Mouse (Mus musculus): ENCODE measurements around the gene Htr1f. TPM values are rescaled to one million over a fixed set of nuclear protein-coding genes. Genes with fewer than 3 reads are reported as not detected.

The Htr1f gene
- polyA plus RNA-seq, 1 experiment from 2014 or later = 0.28 TPM

- Histone ChIP-seq H3K27me3 (replicated peaks) (no peaks in the 10 kb centered on the region), H3K9ac (no peak overlapping the region), H3K4me2 (replicated peaks) (no peak overlapping the region), H3K4me3 (no peak overlapping the region), H3K9me3 (no peaks in the 10 kb centered on the region), H3K36me3 (no peaks in the 10 kb centered on the region), H3K4me1 (no peaks in the 10 kb centered on the region), H3K27ac (no peak overlapping the region)
- WGBS = 95% methylated on average over 1 of the region's 1 CpGs
- no peak for ATAC-seq (ENCODE audit: low FRiP score, low read depth)
These were observed 86.9 kb downstream of the Htr1f start for GRCm38 (mm10) chr16:65018710-65019109.

GRCm38 (mm10) chr16:65018134-65018533, 87.5 kb downstream of the Htr1f start:
- H3K9me3 ChIP-seq = no peaks in the 10 kb centered on the region
- no peak for ATAC-seq (ENCODE audit: low FRiP score, low read depth)
- H3K27me3 ChIP-seq (replicated peaks) = no peaks in the 10 kb centered on the region
- 58% methylated on average over 7 of the region's 7 CpGs for WGBS
- H3K4me1 ChIP-seq = no peaks in the 10 kb centered on the region
- no peak overlapping the region for H3K9ac ChIP-seq
- H3K27ac ChIP-seq = no peak overlapping the region
- no peak overlapping the region for H3K4me3 ChIP-seq
- H3K4me2 ChIP-seq (replicated peaks) = no peak overlapping the region
- H3K36me3 ChIP-seq = no peaks in the 10 kb centered on the region

GRCm38 (mm10) chr16:65017566-65017965, 88.1 kb downstream of the Htr1f start:
- Histone ChIP-seq H3K9me3 (no peaks in the 10 kb centered on the region), H3K27me3 (replicated peaks) (no peaks in the 10 kb centered on the region), H3K36me3 (no peaks in the 10 kb centered on the region), H3K4me1 (no peaks in the 10 kb centered on the region), H3K4me3 (no peak overlapping the region), H3K9ac (no peak overlapping the region), H3K27ac (no peak overlapping the region), H3K4me2 (replicated peaks) (no peak overlapping the region)
- WGBS = 65% methylated on average over 1 of the region's 1 CpGs
- no peak for ATAC-seq (ENCODE audit: low FRiP score, low read depth)

GRCm38 (mm10) chr16:65015241-65015640, 90.4 kb downstream of the Htr1f start:
- no peak overlapping the region for H3K9ac ChIP-seq

GRCm38 (mm10) chr16:65001993-65002821, 103.4 kb downstream of the Htr1f start:
- Histone ChIP-seq H3K4me2 (replicated peaks) (no peak overlapping the region), H3K27me3 (replicated peaks) (no peaks in the 10 kb centered on the region), H3K4me1 (no peaks in the 10 kb centered on the region), H3K4me3 (no peak overlapping the region), H3K27ac (no peak overlapping the region), H3K9ac (no peak overlapping the region), H3K36me3 (no peaks in the 10 kb centered on the region), H3K9me3 (no peaks in the 10 kb centered on the region)
- 74% methylated on average over 6 of the region's 6 CpGs for WGBS
- no peak for ATAC-seq (ENCODE audit: low FRiP score, low read depth)

More at GRCm38 (mm10) chr16:65015241-65015640, 90.4 kb downstream of the Htr1f start:
- Histone ChIP-seq H3K27ac (no peak overlapping the region), H3K4me3 (no peak overlapping the region), H3K9me3 (no peaks in the 10 kb centered on the region), H3K27me3 (replicated peaks) (no peaks in the 10 kb centered on the region), H3K36me3 (no peaks in the 10 kb centered on the region), H3K4me2 (replicated peaks) (no peak overlapping the region), H3K4me1 (no peaks in the 10 kb centered on the region)
- no peak for ATAC-seq (ENCODE audit: low FRiP score, low read depth)
- WGBS = 83% methylated on average over 4 of the region's 4 CpGs

GRCm38 (mm10) chr16:64989279-64989800, 116.3 kb downstream of the Htr1f start:
- H3K4me2 ChIP-seq (replicated peaks) = no peak overlapping the region
- no peak overlapping the region for H3K4me3 ChIP-seq
- 85% methylated on average over 3 of the region's 3 CpGs for WGBS
- ATAC-seq (ENCODE audit: low FRiP score, low read depth) = no peak
- no peaks in the 10 kb centered on the region for H3K4me1 ChIP-seq
- H3K27ac ChIP-seq = no peak overlapping the region
- H3K9me3 ChIP-seq = no peaks in the 10 kb centered on the region
- H3K27me3 ChIP-seq (replicated peaks) = no peaks in the 10 kb centered on the region
- H3K36me3 ChIP-seq = no peaks in the 10 kb centered on the region
- no peak overlapping the region for H3K9ac ChIP-seq

GRCm38 (mm10) chr16:64987564-64987963, 118.1 kb downstream of the Htr1f start:
- WGBS = 93% methylated on average over 6 of the region's 6 CpGs
- Histone ChIP-seq H3K4me3 (no peak overlapping the region), H3K27me3 (replicated peaks) (no peaks in the 10 kb centered on the region), H3K36me3 (no peaks in the 10 kb centered on the region), H3K4me2 (replicated peaks) (no peak overlapping the region), H3K4me1 (no peaks in the 10 kb centered on the region), H3K9me3 (no peaks in the 10 kb centered on the region), H3K9ac (no peak overlapping the region), H3K27ac (no peak overlapping the region)
- ATAC-seq (ENCODE audit: low FRiP score, low read depth) = no peak

GRCm38 (mm10) chr16:64987049-64987448, 118.6 kb downstream of the Htr1f start:
- Histone ChIP-seq H3K27me3 (replicated peaks) (no peaks in the 10 kb centered on the region), H3K4me1 (no peaks in the 10 kb centered on the region), H3K9me3 (no peaks in the 10 kb centered on the region), H3K4me3 (no peak overlapping the region), H3K4me2 (replicated peaks) (no peak overlapping the region), H3K36me3 (no peaks in the 10 kb centered on the region), H3K9ac (no peak overlapping the region), H3K27ac (no peak overlapping the region)
- WGBS = 87% methylated on average over 2 of the region's 2 CpGs
- no peak for ATAC-seq (ENCODE audit: low FRiP score, low read depth)

- H3K4me2 ChIP-seq (replicated peaks) = no peak overlapping the region
- no peak for ATAC-seq (ENCODE audit: low FRiP score, low read depth)
- H3K27ac ChIP-seq = no peak overlapping the region
- H3K27me3 ChIP-seq (replicated peaks) = no peaks in the 10 kb centered on the region
- 85% methylated on average over 5 of the region's 5 CpGs for WGBS
- no peaks in the 10 kb centered on the region for H3K4me1 ChIP-seq
- H3K9ac ChIP-seq = no peak overlapping the region
- no peak overlapping the region for H3K4me3 ChIP-seq
- no peaks in the 10 kb centered on the region for H3K36me3 ChIP-seq
- H3K9me3 ChIP-seq = no peaks in the 10 kb centered on the region
These were observed 131.0 kb downstream of the Htr1f start for GRCm38 (mm10) chr16:64974636-64975035.

GRCm38 (mm10) chr16:64973533-64974305, 131.9 kb downstream of the Htr1f start:
- Histone ChIP-seq H3K4me1 (no peaks in the 10 kb centered on the region), H3K27ac (no peak overlapping the region), H3K27me3 (replicated peaks) (no peaks in the 10 kb centered on the region), H3K4me3 (no peak overlapping the region), H3K36me3 (no peaks in the 10 kb centered on the region), H3K9me3 (no peaks in the 10 kb centered on the region), H3K4me2 (replicated peaks) (no peak overlapping the region), H3K9ac (no peak overlapping the region)
- 79% methylated on average over 4 of the region's 4 CpGs for WGBS
- ATAC-seq (ENCODE audit: low FRiP score, low read depth) = no peak

- Histone ChIP-seq H3K27me3 (replicated peaks) (no peaks in the 10 kb centered on the region), H3K36me3 (no peaks in the 10 kb centered on the region), H3K4me1 (no peaks in the 10 kb centered on the region), H3K9me3 (no peaks in the 10 kb centered on the region), H3K27ac (no peak overlapping the region), H3K4me2 (replicated peaks) (no peak overlapping the region), H3K4me3 (no peak overlapping the region), H3K9ac (no peak overlapping the region)
- ATAC-seq (ENCODE audit: low FRiP score, low read depth) = no peak
- 92% methylated on average over 4 of the region's 4 CpGs for WGBS
These were observed 144.0 kb downstream of the Htr1f start for GRCm38 (mm10) chr16:64961690-64962089.

GRCm38 (mm10) chr16:64941646-64942195, 163.9 kb downstream of the Htr1f start:
- ATAC-seq (ENCODE audit: low FRiP score, low read depth) = no peak
- no peak overlapping the region for H3K9ac ChIP-seq
- WGBS = 84% methylated on average over 5 of the region's 5 CpGs

More at GRCm38 (mm10) chr16:64941646-64942195, 163.9 kb downstream of the Htr1f start:
- no peaks in the 10 kb centered on the region for H3K9me3 ChIP-seq
- H3K36me3 ChIP-seq = no peaks in the 10 kb centered on the region
- H3K27ac ChIP-seq = no peak overlapping the region
- no peaks in the 10 kb centered on the region for H3K4me1 ChIP-seq
- no peak overlapping the region for H3K4me3 ChIP-seq
- H3K27me3 ChIP-seq (replicated peaks) = no peaks in the 10 kb centered on the region
- H3K4me2 ChIP-seq (replicated peaks) = no peak overlapping the region

All from neural tube, embryonic 12.5 days (tissue).